Mouse (Mus musculus) midbrain, embryonic 15.5 days (tissue): ENCODE measurements at regions not wholly inside any gene's neighbourhood (a gene's known extent, or its start where the extent isn't known, plus 50 kb on each side); places are given as distances from the start of the nearest gene placed in this dataset.

ENCODE experiments used
- ATAC-seq: fragments of 200-750 bp; cut with Nextera tagmentation; replicated peaks from 2 replicates; pipeline ENCODE4 v1.8.0; 2017; ENCODE audit warnings: moderate TSS enrichment
- H3K27ac ChIP-seq: fragments of 300-500 bp; sonication (generic); 2 replicates; pipeline ENCODE4 v1.5.1; 2015; ENCODE audit warnings: mild to moderate bottlenecking, inconsistent platforms
- H3K27me3 ChIP-seq: fragments of 300-500 bp; sonication (generic); replicated peaks from 2 replicates; pipeline ENCODE4 v1.6.1; 2015; ENCODE audit warnings: inconsistent platforms
- H3K36me3 ChIP-seq: fragments of 300-500 bp; sonication (generic); replicated peaks from 2 replicates; pipeline ENCODE4 v1.6.1; 2015; ENCODE audit warnings: inconsistent platforms
- H3K4me1 ChIP-seq: fragments of 300-500 bp; sonication (generic); 2 replicates; pipeline ENCODE4 v1.6.1; 2015; ENCODE audit warnings: inconsistent platforms
- H3K4me2 ChIP-seq: fragments of 300-500 bp; sonication (generic); 2 replicates; pipeline ENCODE4 v1.6.1; 2015; ENCODE audit warnings: inconsistent platforms, mild to moderate bottlenecking, moderate library complexity
- H3K4me3 ChIP-seq: fragments of 300-500 bp; sonication (generic); 2 replicates; pipeline ENCODE4 v1.5.1; 2015; ENCODE audit warnings: mild to moderate bottlenecking, inconsistent platforms
- H3K9ac ChIP-seq: fragments of 300-500 bp; sonication (generic); 2 replicates; pipeline ENCODE4 v1.6.1; 2015; ENCODE audit warnings: mild to moderate bottlenecking, inconsistent platforms
- H3K9me3 ChIP-seq: fragments of 300-500 bp; sonication (generic); 2 replicates; pipeline ENCODE4 v1.6.1; 2016; ENCODE audit warnings: inconsistent platforms
- WGBS: fragments of 180-500 bp; shearing (Covaris S2); methylation state at CpG from one replicate; pipeline ENCODE4 v1.1.7; 2015; ENCODE audit warnings: mixed read lengths; 5-methylcytosine and 5-hydroxymethylcytosine counted together

- no peak overlapping the region for H3K27ac ChIP-seq
- no peaks in the 10 kb centered on the region for H3K36me3 ChIP-seq
- peaks cover 5% of the 10 kb centered on the region; the same call in 1 of the 2 replicates for H3K4me1 ChIP-seq
- H3K9ac ChIP-seq: no peak overlapping the region
- no peaks in the 10 kb centered on the region for H3K27me3 ChIP-seq
- WGBS: 81% methylated on average over 10 of the region's 10 CpGs
- no peaks in the 10 kb centered on the region for H3K9me3 ChIP-seq
- no peak overlapping the region for H3K4me3 ChIP-seq
- no peak overlapping the region for H3K4me2 ChIP-seq
- no peak for ATAC-seq
Observed at GRCm38 (mm10) chr12:73847336-73847735, 53.8 kb upstream of the Hif1a start.

GRCm38 (mm10) chr12:73850831-73851230 is 50.3 kb upstream of the Hif1a start:
- no peaks in the 10 kb centered on the region for H3K27me3 ChIP-seq
- no peak overlapping the region for H3K9ac ChIP-seq
- no peak overlapping the region for H3K4me2 ChIP-seq
- H3K4me3 ChIP-seq: no peak overlapping the region
- ATAC-seq: no peak
- H3K36me3 ChIP-seq: no peaks in the 10 kb centered on the region
- H3K4me1 ChIP-seq: peaks cover 5% of the 10 kb centered on the region; the same call in 1 of the 2 replicates
- H3K9me3 ChIP-seq: no peaks in the 10 kb centered on the region
- no peak overlapping the region for H3K27ac ChIP-seq
- 86% methylated on average over 2 of the region's 2 CpGs for WGBS
